Mouse (Mus musculus) adrenal gland, postnatal 10 days (tissue): ENCODE data around the gene Tbc1d8b. TPM values are rescaled to one million over a fixed set of nuclear protein-coding genes. Genes with fewer than 3 reads are reported as not detected.
A peak's percentile ranks its signal among the peaks of the same experiment; 100 is the strongest.

Experiments
- DNase-seq: peaks from one replicate; pipeline ENCODE4 v3.0.0; 2021; ENCODE audit warnings: mixed read lengths
- total RNA-seq, 2 experiments: library from RNA; stranded (reverse); gene quantifications; 2 replicates each; pipeline ENCODE4 v1.2.3; 2021

The Tbc1d8b gene
- total RNA-seq, 2 experiments from 2014 or later = 8.9 to 9.0 TPM

DNA sequence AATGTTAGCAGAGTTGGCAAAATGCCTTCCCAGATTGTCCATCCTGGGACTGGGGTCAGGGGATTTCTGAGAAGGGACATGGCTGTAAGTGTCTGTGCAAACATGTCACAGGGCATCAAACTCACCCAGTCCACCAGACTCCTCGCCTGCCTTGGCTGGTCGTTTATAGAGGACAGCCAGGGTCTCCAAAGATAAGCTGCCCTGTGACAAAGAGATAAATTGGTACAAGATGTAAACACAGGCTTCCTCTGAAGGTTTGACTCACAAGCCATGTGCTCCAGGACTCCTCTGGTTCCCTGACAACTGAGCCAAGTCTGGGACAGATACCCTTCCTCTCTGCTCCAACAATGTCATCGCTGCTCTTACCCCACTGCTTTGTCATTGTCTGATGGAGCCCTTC lies 96.2 kb downstream of the Tbc1d8b start:
- no peak for DNase-seq

DNA sequence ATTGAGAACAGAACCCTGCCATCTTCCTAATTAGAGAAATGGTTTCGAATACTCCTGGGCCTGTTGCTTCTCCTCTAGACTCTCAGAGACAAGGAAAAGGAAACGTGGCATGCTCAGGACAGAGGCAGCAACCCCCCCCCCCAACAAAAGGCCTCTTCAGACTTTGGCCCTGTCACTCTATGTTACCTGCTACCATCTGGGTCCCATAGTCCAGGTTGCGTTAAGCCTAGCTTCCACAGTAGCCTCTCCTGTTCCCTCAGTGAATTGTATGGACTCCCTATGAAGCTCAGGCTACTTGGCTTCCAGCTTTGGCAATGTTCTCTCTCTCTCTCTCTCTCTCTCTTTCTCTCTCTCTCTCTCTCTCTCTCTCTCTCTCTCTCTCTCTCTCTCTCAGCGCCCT lies 96.8 kb downstream of the Tbc1d8b start:
- DNase-seq = no peak

DNA sequence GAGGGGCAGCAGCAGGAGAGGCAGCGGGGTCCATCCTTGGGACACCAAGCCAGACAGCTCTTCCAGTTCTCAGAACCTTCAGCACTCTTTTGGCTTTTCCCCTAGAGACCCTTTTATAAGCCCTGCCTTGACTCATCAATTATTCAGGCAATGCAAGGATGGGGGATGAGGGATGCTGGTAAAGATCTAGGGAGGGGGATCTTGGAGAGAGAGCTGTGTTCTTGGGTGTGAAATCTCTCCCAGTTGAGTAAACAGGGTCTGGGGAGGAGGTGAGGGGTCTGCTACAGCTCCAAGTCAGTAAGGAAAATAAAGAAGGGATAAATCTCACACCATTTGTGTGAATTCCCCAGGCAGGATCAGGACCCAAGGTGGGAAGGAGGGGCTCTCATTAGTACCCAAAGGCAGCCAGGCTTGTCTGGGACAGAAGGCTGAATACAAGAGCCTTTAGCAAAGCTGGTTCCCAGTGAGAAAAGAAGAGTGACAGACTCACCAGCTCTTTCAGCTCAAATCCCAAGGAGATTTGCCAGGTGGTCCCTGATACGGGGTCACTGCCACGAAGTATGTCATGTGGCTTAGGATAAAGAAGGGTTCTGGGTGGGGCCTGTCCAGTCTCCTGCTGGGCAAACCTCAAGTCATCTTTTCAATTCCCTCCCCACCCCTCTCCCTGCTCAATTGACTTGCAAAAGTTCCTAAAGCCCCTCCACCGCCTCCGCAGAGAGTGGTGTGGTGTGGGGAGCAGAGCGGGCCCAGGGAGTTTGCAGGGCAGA lies 97.7 kb downstream of the Tbc1d8b start, which contains the start of gene Ripply1:
Ripply1 (minus strand) TSS at position 76 of the 767 bp plus-strand sequence.
- DNase-seq = no peak

DNA sequence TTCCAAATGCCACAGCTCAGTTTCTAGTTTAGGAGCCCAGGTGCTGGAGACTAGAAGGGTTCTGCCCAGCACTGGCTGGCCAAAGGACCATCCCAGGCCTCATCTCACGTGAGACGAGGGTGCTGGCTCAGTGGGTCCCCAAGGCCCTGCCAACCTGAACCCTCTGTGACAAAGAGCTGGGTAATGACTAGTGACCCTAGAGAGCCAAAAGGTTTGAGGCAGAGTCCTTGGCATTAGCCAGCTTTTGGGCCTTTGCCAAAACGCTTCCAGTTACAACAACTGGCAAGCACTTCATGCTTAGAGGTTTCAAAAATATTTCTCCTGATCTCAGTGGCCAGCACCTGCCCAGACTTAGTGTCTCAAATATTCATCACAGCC lies 98.2 kb downstream of the Tbc1d8b start:
- DNase-seq = peak; percentile 74

DNA sequence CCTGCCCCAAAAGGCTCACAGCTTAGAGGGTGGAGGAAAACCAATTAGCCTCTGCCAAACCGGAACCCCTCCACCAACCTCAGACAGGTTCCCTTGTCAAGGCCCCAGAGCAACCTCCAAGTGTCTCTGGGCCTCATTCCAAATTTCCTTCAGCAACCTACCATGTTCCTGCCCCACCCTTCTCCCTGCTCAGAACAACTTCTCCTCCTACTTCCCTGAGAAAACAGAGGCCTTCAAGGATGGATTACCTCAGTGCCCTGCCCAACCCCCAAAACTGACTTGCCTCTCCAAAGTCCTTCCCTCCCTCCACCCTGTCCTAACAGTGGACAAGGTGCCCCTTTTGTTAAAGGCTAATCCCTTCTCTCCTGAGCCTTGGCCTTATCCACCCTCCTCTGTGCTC lies 101.0 kb downstream of the Tbc1d8b start:
- no peak for DNase-seq

DNA sequence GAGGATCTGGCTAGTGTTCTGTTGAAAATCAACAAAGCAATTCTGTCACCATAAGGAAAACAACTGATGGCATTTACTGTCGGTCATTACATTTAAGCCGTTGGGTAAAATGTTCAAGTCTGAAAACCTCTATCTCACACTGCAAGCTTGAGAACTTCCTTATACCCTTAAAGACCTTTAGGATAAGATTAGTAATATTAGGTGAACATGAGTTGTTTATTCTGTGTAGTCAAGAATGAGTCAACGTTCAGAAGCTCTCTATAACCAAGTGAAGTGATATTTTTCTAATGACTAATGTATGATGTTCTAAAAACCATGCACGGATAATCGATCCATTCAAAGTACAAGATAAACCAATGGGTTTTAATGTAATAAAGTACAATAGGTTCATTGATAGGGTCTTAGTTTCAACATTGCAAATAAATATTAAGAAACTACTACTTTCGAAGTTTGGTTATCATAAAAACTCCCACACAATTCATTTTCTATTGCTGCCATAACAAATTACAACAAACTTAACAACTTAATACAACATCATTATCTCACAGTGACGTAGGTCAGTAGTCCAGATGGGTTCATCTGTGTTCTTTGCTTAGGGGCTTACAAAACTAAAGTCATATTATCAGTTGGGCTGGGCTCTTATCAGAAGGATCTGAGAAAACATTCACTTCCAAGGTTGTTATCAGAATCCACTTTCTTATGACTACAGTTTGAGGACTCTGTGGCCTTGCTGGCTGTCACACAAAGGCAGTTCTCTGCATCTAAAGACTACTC lies 109.5 kb downstream of the Tbc1d8b start:
- DNase-seq = no peak

- no peak for DNase-seq
Measured at GRCm38 (mm10) chrX:139796037-139796436, 111.2 kb downstream of the Tbc1d8b start.

- peak; percentile 27 for DNase-seq
Measured at GRCm38 (mm10) chrX:139797875-139798274, 113.1 kb downstream of the Tbc1d8b start.

GRCm38 (mm10) chrX:139799953-139800352 lies 115.2 kb downstream of the Tbc1d8b start:
- no peak for DNase-seq

DNA sequence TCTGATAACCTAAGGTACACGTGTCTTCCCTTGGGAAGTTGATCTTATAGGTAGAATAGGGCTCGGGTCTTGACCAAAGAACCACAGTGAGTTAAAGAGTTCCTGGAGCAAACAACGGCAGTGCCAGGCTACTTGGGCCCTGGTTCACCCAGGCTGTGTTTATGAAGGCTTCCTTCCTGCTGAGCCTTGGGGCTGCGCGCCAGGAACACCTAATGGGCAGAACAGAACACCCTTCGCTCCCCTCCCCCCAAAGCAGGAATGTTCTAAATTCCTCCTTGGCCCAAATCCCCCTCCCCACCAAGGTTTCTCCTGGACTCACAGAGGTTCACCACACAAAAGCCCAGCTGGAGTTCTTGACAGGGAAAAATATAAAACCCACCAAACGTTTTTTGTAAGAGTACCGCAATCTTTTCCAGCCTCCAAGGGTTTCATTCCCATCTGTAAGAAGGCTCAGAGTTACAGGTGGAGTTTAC lies 115.6 kb downstream of the Tbc1d8b start, which contains the start of gene Cldn2:
Cldn2 (plus strand) TSS at position 423 of the 473 bp plus-strand sequence.
- DNase-seq = no peak

Other genes with a start within 250 kb of the Tbc1d8b start
- gene D330045A20Rik, start 204.6 kb upstream of the Tbc1d8b start, total RNA-seq = under 1 TPM; 0.48 to 0.60 TPM
- 10 to 100 TPM; 21.1 to 33.0 TPM for gene Rnf128, start 121.7 kb upstream of the Tbc1d8b start, total RNA-seq
- not detected for gene Gm15013, start 29.5 kb downstream of the Tbc1d8b start, total RNA-seq
- gene Ripply1, start 97.4 kb downstream of the Tbc1d8b start, total RNA-seq = not detected
- gene Cldn2, start 115.8 kb downstream of the Tbc1d8b start, total RNA-seq = 1 to 10 TPM; 1.4 TPM
- 1 to 10 TPM; 9.6 to 10.0 TPM for gene Morc4, start 186.7 kb downstream of the Tbc1d8b start, total RNA-seq